Mouse (Mus musculus): ENCODE data around the gene Shox2.

Shox2 gene

GRCm38 (mm10) chr3:66981706-66982105 lies at the start of gene Shox2:
Gene Shox2 (minus strand): TSS chr3:66981771.
- DNase-seq (ENCODE audit: low spot score) = no peak

DNA sequence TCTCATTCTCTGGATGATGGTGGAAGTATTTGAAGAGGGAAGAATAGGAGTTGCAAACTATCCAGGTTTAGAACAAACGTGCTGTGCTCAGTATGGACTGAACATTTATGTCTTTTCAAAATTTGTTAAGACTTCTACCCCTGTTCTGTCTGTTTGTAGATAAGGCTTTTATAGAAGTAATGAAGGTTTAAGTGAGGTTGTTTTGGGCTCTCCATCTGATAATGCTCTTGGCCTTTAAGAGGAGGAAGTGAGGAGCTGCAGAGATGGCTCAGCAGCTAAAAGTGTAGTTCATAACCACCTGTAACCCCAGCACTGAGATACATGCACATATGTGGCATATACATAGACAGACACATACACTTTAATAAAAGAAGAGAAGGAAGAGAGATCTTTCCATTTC lies 15.2 kb upstream of the Shox2 start:
- DNase-seq (ENCODE audit: low spot score) = no peak

- no peak for DNase-seq (ENCODE audit: low spot score)
These were observed 4.7 kb upstream of the Shox2 start for GRCm38 (mm10) chr3:66986287-66986560.

DNA sequence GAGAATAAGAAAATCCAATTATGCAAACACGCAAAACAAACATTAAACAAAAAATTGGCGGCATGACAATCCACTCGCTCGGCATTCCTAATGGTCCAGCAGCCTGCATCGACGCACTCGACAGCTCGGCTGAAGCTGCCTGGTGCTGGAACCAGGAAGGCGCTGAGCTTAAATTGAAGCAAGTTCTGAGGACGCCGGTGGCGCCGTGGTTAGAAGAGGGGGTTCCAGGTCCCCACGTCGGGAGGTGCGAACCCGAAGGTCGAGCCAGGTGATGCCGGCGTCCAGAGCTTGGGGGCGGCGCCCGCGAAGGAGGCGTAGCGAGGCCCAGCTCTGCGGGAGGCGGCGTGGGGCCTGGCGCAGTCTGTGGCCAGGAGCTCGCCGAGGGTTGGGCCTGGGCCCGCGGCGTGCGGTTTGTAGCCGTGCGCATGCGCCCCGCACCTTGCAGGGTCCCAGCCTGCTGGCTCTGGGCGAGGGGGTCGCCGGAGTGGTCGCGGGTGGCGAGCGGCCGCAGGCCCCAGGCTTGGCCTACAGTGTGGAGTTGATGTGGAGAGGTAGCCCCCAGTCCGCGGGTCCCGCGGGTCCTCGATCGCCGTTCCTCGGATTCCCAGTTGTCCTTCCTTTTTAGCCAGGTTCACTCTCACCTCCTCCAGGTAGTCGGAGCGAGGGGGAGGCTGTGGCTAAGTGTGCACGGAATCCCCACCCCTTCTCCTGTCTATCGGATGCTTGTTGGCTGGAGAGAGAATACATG lies 4.1 kb upstream of the Shox2 start:
- peak; percentile 56 for DNase-seq (ENCODE audit: low spot score)

- no peak for DNase-seq (ENCODE audit: low spot score)
These were observed 1.9 kb upstream of the Shox2 start for GRCm38 (mm10) chr3:66983481-66983880.

- no peak for DNase-seq (ENCODE audit: low spot score)
These were observed 775 bp upstream of the Shox2 start for GRCm38 (mm10) chr3:66982181-66982911.

DNA sequence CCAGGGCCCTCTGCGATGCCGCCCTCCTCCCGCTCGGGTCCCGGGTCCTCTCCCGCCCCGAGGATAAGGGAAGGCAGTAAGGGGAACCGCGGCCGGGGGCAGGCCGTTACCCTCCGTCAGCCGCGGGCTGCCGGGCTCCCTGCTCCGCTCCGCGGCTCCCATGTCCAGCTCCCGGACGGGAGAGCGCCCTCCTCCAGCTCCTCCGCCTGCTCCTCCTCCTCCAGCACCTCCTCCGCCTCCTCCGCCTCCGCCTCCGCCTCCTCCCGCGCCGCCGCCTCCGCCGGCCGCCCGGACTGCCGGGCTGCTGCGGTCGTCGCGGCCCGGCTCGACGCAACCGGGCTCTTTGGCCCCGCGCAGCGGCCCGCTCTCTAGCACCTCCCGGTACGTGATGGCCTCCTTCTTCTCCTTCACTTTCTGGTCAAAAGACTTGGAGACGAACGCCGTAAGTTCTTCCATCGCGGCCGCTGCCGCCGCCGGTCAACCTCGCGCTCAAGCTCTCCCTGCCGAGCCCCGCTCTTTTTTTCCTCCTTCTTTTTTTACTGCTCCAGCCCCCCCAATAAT lies 390 bp downstream of the Shox2 start, which contains the start of gene Rsrc1:
Rsrc1 (plus strand) TSS at position 290 of the 561 bp plus-strand sequence.
- no peak for DNase-seq (ENCODE audit: low spot score)

- no peak for DNase-seq (ENCODE audit: low spot score)
These were observed 1.2 kb downstream of the Shox2 start for GRCm38 (mm10) chr3:66980111-66980975.

DNA sequence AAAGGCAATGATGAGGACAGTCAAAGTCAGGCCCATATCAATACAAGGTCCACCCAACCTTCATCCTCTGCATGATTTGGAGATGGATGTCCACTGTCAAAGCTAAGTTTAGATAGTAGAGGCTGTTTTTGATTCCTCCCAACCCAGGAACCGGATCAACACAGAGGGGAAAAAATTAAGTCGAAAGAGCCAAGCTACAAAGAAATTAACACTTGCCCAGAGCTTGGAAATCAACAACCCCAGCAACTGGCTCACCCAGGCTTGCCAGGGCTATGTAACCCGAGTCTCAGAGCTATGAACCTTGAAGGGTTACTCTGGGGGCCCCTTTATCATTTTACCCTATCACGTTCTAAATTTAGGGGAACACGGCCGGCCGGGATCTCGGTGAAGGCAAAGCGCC lies 2.1 kb downstream of the Shox2 start:
- no peak for DNase-seq (ENCODE audit: low spot score)

DNA sequence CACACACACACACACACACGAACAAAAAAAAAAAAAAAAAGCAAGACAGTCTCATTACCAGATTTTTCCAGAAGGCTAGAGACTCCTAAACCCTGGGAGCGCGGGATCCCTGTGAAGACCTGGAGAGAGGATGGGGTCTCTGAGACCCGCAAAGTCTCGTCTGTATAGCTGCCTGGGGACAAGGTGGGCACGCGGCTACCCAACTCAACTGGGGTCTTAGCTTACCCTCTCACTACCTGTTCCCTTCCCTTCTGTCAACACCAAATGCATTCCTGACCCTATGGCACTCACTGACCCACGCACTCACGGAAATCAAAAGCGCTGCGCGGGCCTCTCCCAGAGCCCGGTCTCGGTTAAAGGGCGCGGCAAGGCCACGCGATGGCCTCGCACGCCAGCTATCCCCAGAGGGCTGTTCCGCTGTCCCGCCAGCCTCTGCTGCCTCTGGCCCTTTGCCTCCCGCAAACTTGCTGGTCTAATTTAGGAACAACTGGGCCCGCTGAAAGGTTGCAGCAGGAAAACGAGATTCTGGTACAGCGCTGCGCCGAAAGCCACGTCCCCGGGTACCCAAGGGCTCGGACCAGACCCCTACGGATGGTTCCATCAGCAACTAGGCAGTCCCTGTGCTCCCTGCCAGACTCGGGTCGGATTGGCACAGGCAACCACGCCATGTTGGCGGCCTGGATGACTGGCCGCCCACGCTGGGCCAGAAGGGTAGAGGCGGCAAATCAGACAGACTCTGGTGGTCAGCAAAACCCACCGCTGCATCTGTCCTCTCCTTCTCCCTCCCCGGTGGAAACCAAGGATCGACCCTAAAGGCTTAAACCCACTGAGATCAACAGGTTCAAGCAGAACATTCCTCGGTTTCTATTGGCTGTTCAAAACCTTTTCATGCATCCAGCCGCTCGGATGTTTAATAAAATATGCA lies 2.9 kb downstream of the Shox2 start:
- DNase-seq (ENCODE audit: low spot score) = no peak

- DNase-seq (ENCODE audit: low spot score) = no peak
These were observed 3.6 kb downstream of the Shox2 start for GRCm38 (mm10) chr3:66977811-66978456.

- no peak for DNase-seq (ENCODE audit: low spot score)
These were observed 4.5 kb downstream of the Shox2 start for GRCm38 (mm10) chr3:66976889-66977615.

DNA sequence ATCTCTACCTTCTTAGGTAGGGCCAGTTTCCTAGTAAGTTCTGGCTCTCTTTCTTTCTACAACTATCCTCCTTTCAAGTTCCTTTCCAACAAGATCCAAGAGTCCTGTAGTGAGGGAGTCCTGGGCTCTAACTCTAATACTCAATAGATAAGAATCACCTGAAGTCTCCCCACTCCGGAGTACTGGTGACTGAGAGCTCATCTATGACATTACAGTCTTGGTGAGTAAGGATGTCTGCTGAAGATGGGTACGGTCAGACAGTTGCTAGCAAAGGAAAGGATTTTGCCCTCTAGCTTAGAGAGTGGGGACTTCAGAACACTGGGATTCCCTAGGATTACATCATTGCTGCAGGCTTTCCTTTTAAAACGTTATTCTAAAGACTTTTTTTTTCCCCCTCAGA lies 7.1 kb downstream of the Shox2 start:
- DNase-seq (ENCODE audit: low spot score) = no peak

- no peak for DNase-seq (ENCODE audit: low spot score)
These were observed 8.1 kb downstream of the Shox2 start for GRCm38 (mm10) chr3:66973391-66973943.

DNA sequence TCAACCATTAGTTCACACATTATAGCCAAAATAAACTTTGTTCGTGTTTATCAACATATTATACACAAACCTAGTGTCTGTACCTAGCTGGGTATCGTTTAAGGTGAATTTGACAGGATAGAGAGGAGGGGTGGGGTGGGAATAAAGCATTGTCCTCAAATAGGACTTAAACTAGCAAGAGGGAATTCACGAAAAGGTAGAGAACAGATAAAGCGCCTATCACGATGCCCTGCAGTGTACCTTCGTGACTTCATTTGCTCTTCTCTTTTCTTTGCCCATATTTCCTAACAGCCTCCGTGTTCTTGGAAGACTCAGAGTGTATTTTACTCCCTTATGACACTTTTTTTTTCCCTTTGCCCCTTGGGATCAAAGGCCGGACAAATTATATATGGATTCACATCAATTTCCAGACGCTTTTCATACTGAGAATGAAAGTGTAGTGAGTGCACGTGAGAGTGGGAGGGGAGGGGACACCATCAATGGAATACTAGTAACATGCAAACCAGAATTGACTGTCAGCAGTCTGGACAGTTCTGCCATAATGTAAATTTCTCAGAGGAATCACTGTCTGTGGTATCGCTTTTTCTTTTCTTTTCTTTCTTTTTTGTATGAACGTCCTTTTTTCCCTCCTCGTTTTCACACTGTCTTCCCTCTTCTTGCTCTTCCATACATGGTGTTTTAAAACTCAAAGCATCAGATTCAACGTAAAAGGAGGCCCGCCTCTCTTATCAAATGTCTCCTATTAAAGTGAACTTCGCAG lies 9.2 kb downstream of the Shox2 start:
- no peak for DNase-seq (ENCODE audit: low spot score)

DNA sequence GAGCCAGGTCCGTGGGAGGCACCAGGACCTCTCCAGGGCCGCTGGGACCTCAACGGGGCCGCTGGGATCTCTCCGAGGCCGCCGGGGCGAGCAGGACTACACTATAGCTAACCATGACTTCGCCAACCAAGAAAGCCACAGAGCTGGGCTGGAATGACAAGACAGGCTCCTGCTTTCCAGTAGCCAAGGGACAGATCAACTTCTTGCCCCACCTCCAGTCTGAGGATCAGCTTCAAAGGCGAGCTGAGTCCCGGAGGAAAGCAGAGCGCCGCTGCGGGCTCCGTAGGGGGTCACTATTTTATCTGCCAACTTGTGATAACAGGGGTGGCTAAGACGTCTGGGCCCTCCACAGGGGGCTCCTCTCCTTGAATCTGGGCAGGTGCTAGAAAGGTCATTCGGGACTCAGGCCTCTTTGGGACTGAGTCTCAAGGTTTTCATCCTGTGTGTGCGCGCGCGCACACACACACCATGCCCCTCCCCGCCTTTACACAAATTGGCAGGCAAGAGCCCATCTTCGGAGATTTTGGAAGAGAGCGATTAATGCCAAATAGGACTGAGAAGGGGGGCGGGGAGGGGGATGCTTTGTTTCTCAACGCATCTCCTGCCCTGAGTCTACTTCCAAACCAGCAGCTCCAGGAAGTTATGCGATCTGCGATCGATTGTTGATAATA lies 10.8 kb downstream of the Shox2 start:
- DNase-seq (ENCODE audit: low spot score) = no peak

GRCm38 (mm10) chr3:66970261-66970660 lies 11.3 kb downstream of the Shox2 start:
- DNase-seq (ENCODE audit: low spot score) = no peak

GRCm38 (mm10) chr3:66967508-66967907 lies 14.1 kb downstream of the Shox2 start:
- DNase-seq (ENCODE audit: low spot score) = no peak
